Mouse (Mus musculus) CH12.LX (cell line): Measurements from ENCODE around the gene Dclk3.

ENCODE experiments used
- CHD1 ChIP-seq: IDR thresholded peaks from 2 replicates; pipeline ENCODE4 v1.6.1; 2012; ENCODE audit warnings: low read depth, low read length, improper control_type of control experiment, inconsistent platforms
- CTCF ChIP-seq, 2 experiments: IDR thresholded peaks in 1 of 2; conservative IDR thresholded peaks in 1 of 2; 2 replicates each; pipeline ENCODE4 v1.5.1; 2011 to 2012; ENCODE audit warnings: low read depth in 2 of 2, low read length in 2 of 2, improper control_type of control experiment in 1 of 2, inconsistent platforms in 1 of 2, mild to moderate bottlenecking in 1 of 2, moderate library complexity in 1 of 2
- EP300 ChIP-seq: IDR thresholded peaks from 2 replicates; pipeline ENCODE4 v1.6.1; 2011; ENCODE audit warnings: low read length, improper control_type of control experiment
- ETS1 ChIP-seq: conservative IDR thresholded peaks from 2 replicates; pipeline ENCODE4 v1.6.1; 2012; ENCODE audit warnings: low read depth, mild to moderate bottlenecking, inconsistent platforms, low read length, improper control_type of control experiment, moderate library complexity
- HCFC1 ChIP-seq: IDR thresholded peaks from 2 replicates; pipeline ENCODE4 v1.6.1; 2012; ENCODE audit warnings: low read depth, mild to moderate bottlenecking, inconsistent platforms, low read length, improper control_type of control experiment
- NELFE ChIP-seq: IDR thresholded peaks from 2 replicates; pipeline ENCODE4 v1.6.1; 2011; ENCODE audit warnings: low read depth, low read length, improper control_type of control experiment
- POLR2A ChIP-seq: IDR thresholded peaks from 2 replicates; pipeline ENCODE4 v1.6.1; 2011; ENCODE audit warnings: low read depth, mild to moderate bottlenecking, improper control_type of control experiment, low read length
- USF1 ChIP-seq: IDR thresholded peaks from 2 replicates; pipeline ENCODE4 v1.6.1; 2014; ENCODE audit warnings: low read depth, mild to moderate bottlenecking, inconsistent platforms, low read length, improper control_type of control experiment
- ZC3H11A ChIP-seq: IDR thresholded peaks from 2 replicates; pipeline ENCODE4 v1.6.1; 2012; ENCODE audit warnings: low read depth, mild to moderate bottlenecking, inconsistent platforms, low read length, improper control_type of control experiment

DNA sequence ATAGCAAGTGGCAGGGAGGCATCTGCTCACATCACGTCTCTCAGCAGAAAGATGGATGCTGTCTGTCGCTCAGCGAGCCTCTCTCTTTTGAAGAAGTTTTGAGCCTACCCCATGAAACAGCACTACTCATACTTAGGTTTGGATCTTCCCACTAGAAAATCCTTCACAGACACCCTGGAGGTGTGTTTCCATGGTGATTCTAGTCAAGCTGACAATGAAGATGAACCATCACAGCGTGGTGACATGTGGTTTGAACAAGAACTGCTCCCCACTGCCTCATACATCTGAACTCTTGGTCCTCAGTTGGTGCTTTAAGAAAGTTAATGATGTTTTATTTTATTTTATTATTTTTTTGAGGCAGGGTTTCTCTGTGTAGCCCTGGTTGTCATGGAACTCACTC is 12.9 kb upstream of the Dclk3 start:
- TF ChIP-seq CTCF (conservative IDR thresholded peaks at IDR 0.05 in 1 of 2, IDR thresholded peaks at IDR 0.05 in 1 of 2; ENCODE audit: low read depth in 2 of 2, low read length in 2 of 2) = no peak
- TF ChIP-seq CHD1 = no peak
- TF ChIP-seq EP300 = no peak
- TF ChIP-seq POLR2A = no peak
- TF ChIP-seq USF1 = no peak
- TF ChIP-seq HCFC1 = no peak
- no peak for TF ChIP-seq ETS1
- no peak for TF ChIP-seq NELFE
- no peak for TF ChIP-seq ZC3H11A
